Mouse (Mus musculus): ENCODE measurements around the gene Gm13090. TPM values are rescaled to one million over a fixed set of nuclear protein-coding genes. Genes with fewer than 3 reads are reported as not detected.
A peak's percentile ranks its signal among the peaks of the same experiment; 100 is the strongest.

Gene Gm13090
- total and polyA plus RNA-seq, 3 experiments: 0.34 to 0.41 TPM; not detected in 1

- Histone ChIP-seq H3K36me3 (ENCODE audit: control insufficient read depth, insufficient read depth, low read length) (no peaks in the 10 kb centered on the region), H3K27me3 (ENCODE audit: control insufficient read depth, insufficient read depth, low read length) (no peaks in the 10 kb centered on the region), H3K4me3 (no peak overlapping the region), H3K4me1 (ENCODE audit: control insufficient read depth, insufficient read depth, low read length) (no peaks in the 10 kb centered on the region; the same call in 1 of the 2 replicates), H3K79me2 (replicated peaks; ENCODE audit: control insufficient read depth, insufficient read depth, low read length) (no peaks in the 10 kb centered on the region), H3K27ac (no peak overlapping the region), H3K9ac (ENCODE audit: low read depth, low read length) (no peak overlapping the region)
- intact Hi-C loops (cut with DNase I): no loop called here
- TF ChIP-seq CTCF (IDR thresholded peaks at IDR 0.05): no peak
- no peak for TF ChIP-seq EP300 (IDR thresholded peaks at IDR 0.05; ENCODE audit: insufficient read depth, low read depth, low read length)
- no peak for TF ChIP-seq POLR2A (IDR thresholded peaks at IDR 0.05; ENCODE audit: insufficient read depth, low read depth, low read length)
- DNase-seq: no peak
- 75% methylated on average over 8 of the region's 8 CpGs for WGBS
These were observed 46.1 kb downstream of the Gm13090 start for GRCm38 (mm10) chr4:151135491-151135890.

- Histone ChIP-seq H3K36me3 (ENCODE audit: control insufficient read depth, insufficient read depth, low read length) (no peaks in the 10 kb centered on the region), H3K79me2 (replicated peaks; ENCODE audit: control insufficient read depth, insufficient read depth, low read length) (no peaks in the 10 kb centered on the region), H3K4me1 (ENCODE audit: control insufficient read depth, insufficient read depth, low read length) (no peaks in the 10 kb centered on the region; the same call in 1 of the 2 replicates), H3K4me3 (no peak overlapping the region), H3K27ac (no peak overlapping the region), H3K27me3 (ENCODE audit: control insufficient read depth, insufficient read depth, low read length) (no peaks in the 10 kb centered on the region), H3K9ac (ENCODE audit: low read depth, low read length) (no peak overlapping the region)
- 68% methylated on average over 5 of the region's 5 CpGs for WGBS
- intact Hi-C loops (cut with DNase I): no loop called here
- no peak for DNase-seq
- no peak for TF ChIP-seq EP300 (IDR thresholded peaks at IDR 0.05; ENCODE audit: insufficient read depth, low read depth, low read length)
- no peak for TF ChIP-seq CTCF (IDR thresholded peaks at IDR 0.05)
- no peak for TF ChIP-seq POLR2A (IDR thresholded peaks at IDR 0.05; ENCODE audit: insufficient read depth, low read depth, low read length)
These were observed 48.3 kb downstream of the Gm13090 start for GRCm38 (mm10) chr4:151137701-151138100.

GRCm38 (mm10) chr4:151138135-151138534 lies 48.8 kb downstream of the Gm13090 start:
- 18% methylated on average over 10 of the region's 10 CpGs for WGBS
- TF ChIP-seq EP300 (IDR thresholded peaks at IDR 0.05; ENCODE audit: insufficient read depth, low read depth, low read length): no peak
- no peak for TF ChIP-seq CTCF (IDR thresholded peaks at IDR 0.05)
- no peak for TF ChIP-seq POLR2A (IDR thresholded peaks at IDR 0.05; ENCODE audit: insufficient read depth, low read depth, low read length)
- H3K27ac ChIP-seq: no peak overlapping the region
- no peak overlapping the region for H3K9ac ChIP-seq (ENCODE audit: low read depth, low read length)
- H3K27me3 ChIP-seq (ENCODE audit: control insufficient read depth, insufficient read depth, low read length): no peaks in the 10 kb centered on the region
- H3K4me1 ChIP-seq (ENCODE audit: control insufficient read depth, insufficient read depth, low read length): no peaks in the 10 kb centered on the region; the same call in 1 of the 2 replicates
- H3K79me2 ChIP-seq (replicated peaks; ENCODE audit: control insufficient read depth, insufficient read depth, low read length): no peaks in the 10 kb centered on the region
- DNase-seq: no peak
- no peaks in the 10 kb centered on the region for H3K36me3 ChIP-seq (ENCODE audit: control insufficient read depth, insufficient read depth, low read length)
- intact Hi-C loops (cut with DNase I): no loop called here
- no peak overlapping the region for H3K4me3 ChIP-seq

GRCm38 (mm10) chr4:151138586-151138985 lies 49.2 kb downstream of the Gm13090 start:
- Histone ChIP-seq H3K27me3 (ENCODE audit: control insufficient read depth, insufficient read depth, low read length) (no peaks in the 10 kb centered on the region), H3K36me3 (ENCODE audit: control insufficient read depth, insufficient read depth, low read length) (no peaks in the 10 kb centered on the region), H3K79me2 (replicated peaks; ENCODE audit: control insufficient read depth, insufficient read depth, low read length) (no peaks in the 10 kb centered on the region), H3K4me1 (ENCODE audit: control insufficient read depth, insufficient read depth, low read length) (no peaks in the 10 kb centered on the region; the same call in 1 of the 2 replicates), H3K9ac (ENCODE audit: low read depth, low read length) (no peak overlapping the region), H3K27ac (no peak overlapping the region), H3K4me3 (no peak overlapping the region)
- TF ChIP-seq EP300 (IDR thresholded peaks at IDR 0.05; ENCODE audit: insufficient read depth, low read depth, low read length) (no peak), POLR2A (IDR thresholded peaks at IDR 0.05; ENCODE audit: insufficient read depth, low read depth, low read length) (no peak), CTCF (IDR thresholded peaks at IDR 0.05) (no peak)
- WGBS: 32% methylated on average over 2 of the region's 2 CpGs
- DNase-seq: no peak
- intact Hi-C loops (cut with DNase I): no loop called here

- peak; percentile 90 for TF ChIP-seq CTCF (IDR thresholded peaks at IDR 0.05)
- no peak for TF ChIP-seq EP300 (IDR thresholded peaks at IDR 0.05; ENCODE audit: insufficient read depth, low read depth, low read length)
- no peak overlapping the region for H3K9ac ChIP-seq (ENCODE audit: low read depth, low read length)
These were observed 49.9 kb downstream of the Gm13090 start for GRCm38 (mm10) chr4:151139053-151139840.

GRCm38 (mm10) chr4:151140368-151140982 lies 51.1 kb downstream of the Gm13090 start:
- H3K9ac ChIP-seq (ENCODE audit: low read depth, low read length): no peak overlapping the region
- 29% methylated on average over 18 of the region's 20 CpGs for WGBS
- intact Hi-C loops (cut with DNase I): loop anchor here (5.0 kb wide), 1 partner anchor 173 kb away; no protein-coding TSS in a partner anchor
- no peak overlapping the region for H3K27ac ChIP-seq
- H3K36me3 ChIP-seq (ENCODE audit: control insufficient read depth, insufficient read depth, low read length): no peaks in the 10 kb centered on the region
- no peak overlapping the region for H3K4me3 ChIP-seq
- no peaks in the 10 kb centered on the region for H3K79me2 ChIP-seq (replicated peaks; ENCODE audit: control insufficient read depth, insufficient read depth, low read length)
- no peaks in the 10 kb centered on the region for H3K27me3 ChIP-seq (ENCODE audit: control insufficient read depth, insufficient read depth, low read length)
- no peak for DNase-seq
- TF ChIP-seq CTCF (IDR thresholded peaks at IDR 0.05) (no peak), EP300 (IDR thresholded peaks at IDR 0.05; ENCODE audit: insufficient read depth, low read depth, low read length) (no peak), POLR2A (IDR thresholded peaks at IDR 0.05; ENCODE audit: insufficient read depth, low read depth, low read length) (no peak)
- no peaks in the 10 kb centered on the region; the same call in 1 of the 2 replicates for H3K4me1 ChIP-seq (ENCODE audit: control insufficient read depth, insufficient read depth, low read length)

More at GRCm38 (mm10) chr4:151139053-151139840, 49.9 kb downstream of the Gm13090 start:
- H3K27me3 ChIP-seq (ENCODE audit: control insufficient read depth, insufficient read depth, low read length): no peaks in the 10 kb centered on the region
- peak; percentile 70 to 81 for DNase-seq
- no peaks in the 10 kb centered on the region for H3K36me3 ChIP-seq (ENCODE audit: control insufficient read depth, insufficient read depth, low read length)
- no peak overlapping the region for H3K4me3 ChIP-seq
- H3K4me1 ChIP-seq (ENCODE audit: control insufficient read depth, insufficient read depth, low read length): no peaks in the 10 kb centered on the region; the same call in 1 of the 2 replicates
- no peaks in the 10 kb centered on the region for H3K79me2 ChIP-seq (replicated peaks; ENCODE audit: control insufficient read depth, insufficient read depth, low read length)
- H3K27ac ChIP-seq: no peak overlapping the region
- 9% methylated on average over 20 of the region's 20 CpGs for WGBS
- intact Hi-C loops (cut with DNase I): no loop called here

Other genes with a start within 250 kb of the Gm13090 start
- 10 to 100 TPM; 22.1 to 44.1 TPM for gene Errfi1, start 235.7 kb upstream of the Gm13090 start, total RNA-seq (2021)
- gene Errfi1, start 235.7 kb upstream of the Gm13090 start, polyA plus RNA-seq (2012; rRNA removed): 21.3 and 22.5 TPM in 2 replicates
- 100 to 1,000 TPM; 234 to 265 TPM for gene Park7, start 175.1 kb upstream of the Gm13090 start, total RNA-seq (2021)
- gene Park7, start 175.1 kb upstream of the Gm13090 start, polyA plus RNA-seq (2012; rRNA removed): 148 and 201 TPM in 2 replicates
- under 1 TPM; 0.14 to 0.18 TPM for gene Tnfrsf9, start 175.0 kb upstream of the Gm13090 start, total RNA-seq (2021)
- gene Tnfrsf9, start 175.0 kb upstream of the Gm13090 start, polyA plus RNA-seq (2012; rRNA removed): 0.09 and 0.12 TPM in 2 replicates
- not detected for gene Uts2, start 92.5 kb upstream of the Gm13090 start, total RNA-seq (2021)
- gene Uts2, start 92.5 kb upstream of the Gm13090 start, polyA plus RNA-seq (2012; rRNA removed): not detected in 2 replicates
- 10 to 100 TPM in 1 of 2 experiments, 1 to 10 TPM in 1; 2.2 to 11.1 TPM for gene Per3, start 44.9 kb upstream of the Gm13090 start, total RNA-seq (2021)
- gene Per3, start 44.9 kb upstream of the Gm13090 start, polyA plus RNA-seq (2012; rRNA removed): 12.2 and 15.3 TPM in 2 replicates
- gene Vamp3, start 31.6 kb upstream of the Gm13090 start, total RNA-seq (2021): 10 to 100 TPM; 47.8 to 63.1 TPM
- 38.0 and 77.6 TPM in 2 replicates for gene Vamp3, start 31.6 kb upstream of the Gm13090 start, polyA plus RNA-seq (2012; rRNA removed)